Mouse (Mus musculus) liver, postnatal 0 days (tissue): Measurements from ENCODE around the gene Fxyd6. TPM values are rescaled to one million over a fixed set of nuclear protein-coding genes. Genes with fewer than 3 reads are reported as not detected.

Experiments used
- ATAC-seq: fragments of 200-750 bp; cut with Nextera tagmentation; 2 replicates; pipeline ENCODE4 v1.8.0; 2017; ENCODE audit warnings: mild to moderate bottlenecking, moderate library complexity
- DNase-seq: peaks from one replicate; pipeline ENCODE4 v3.0.0-alpha.2; 2016
- H3K27ac ChIP-seq: fragments of 300-500 bp; sonication (generic); 2 replicates; pipeline ENCODE4 v1.5.1; 2014; ENCODE audit warnings: antibody characterized with exemption, moderate library complexity, mild to moderate bottlenecking, low read depth
- H3K27me3 ChIP-seq: fragments of 300-500 bp; sonication (generic); 2 replicates; pipeline ENCODE4 v1.6.1; 2014; ENCODE audit warnings: low read length, control low read depth, mixed read lengths; ENCODE audit not compliant: insufficient read depth
- H3K36me3 ChIP-seq: fragments of 300-500 bp; sonication (generic); replicated peaks from 2 replicates; pipeline ENCODE4 v1.6.1; 2014; ENCODE audit warnings: mild to moderate bottlenecking, control low read depth, low read length, moderate library complexity, mixed read lengths; ENCODE audit not compliant: insufficient read depth
- H3K4me1 ChIP-seq: fragments of 300-500 bp; sonication (generic); 2 replicates; pipeline ENCODE4 v1.6.1; 2014; ENCODE audit warnings: antibody characterized with exemption, mild to moderate bottlenecking, control low read depth; ENCODE audit not compliant: insufficient read depth
- H3K4me2 ChIP-seq: fragments of 300-500 bp; sonication (generic); 2 replicates; pipeline ENCODE4 v1.6.1; 2014; ENCODE audit warnings: low read depth, mild to moderate bottlenecking, low read length, moderate library complexity, mixed read lengths
- H3K4me3 ChIP-seq: fragments of 300-500 bp; sonication (generic); 2 replicates; pipeline ENCODE4 v1.5.1; 2014; ENCODE audit warnings: low read depth, low read length
- H3K9ac ChIP-seq: fragments of 300-500 bp; sonication (generic); replicated peaks from 2 replicates; pipeline ENCODE4 v1.6.1; 2014; ENCODE audit warnings: mild to moderate bottlenecking, moderate library complexity
- H3K9me3 ChIP-seq: fragments of 300-500 bp; sonication (generic); 2 replicates; pipeline ENCODE4 v1.6.1; 2016; ENCODE audit warnings: mild to moderate bottlenecking, control low read depth, low read length, mixed read lengths
- CTCF ChIP-seq: sonication (generic); IDR thresholded peaks from 2 replicates; pipeline ENCODE4 v1.5.1; 2016; ENCODE audit warnings: antibody characterized with exemption, low read depth
- EP300 ChIP-seq: IDR thresholded peaks from 2 replicates; pipeline ENCODE4 v1.6.1; 2016; ENCODE audit warnings: antibody characterized with exemption, low read depth, mild to moderate bottlenecking
- WGBS: fragments of 180-500 bp; shearing (Covaris S2); extraction: QIAGEN DNeasy Blood & Tissue Kit; methylation state at CpG from one replicate; pipeline ENCODE4 v1.1.7; 2014; ENCODE audit not compliant: insufficient replicate concordance; 5-methylcytosine and 5-hydroxymethylcytosine counted together
- polyA plus RNA-seq: library from polyadenylated mRNA; unstranded; fragments of >200 nt; fragmentation: Nextera tagmentation; extraction: Ambion mirVana; gene quantifications from 2 replicates; pipeline ENCODE4 v1.2.1, GENCODE M21; 2015

Fxyd6 gene
- polyA plus RNA-seq: 1.5 and 1.9 TPM in 2 replicates

DNA sequence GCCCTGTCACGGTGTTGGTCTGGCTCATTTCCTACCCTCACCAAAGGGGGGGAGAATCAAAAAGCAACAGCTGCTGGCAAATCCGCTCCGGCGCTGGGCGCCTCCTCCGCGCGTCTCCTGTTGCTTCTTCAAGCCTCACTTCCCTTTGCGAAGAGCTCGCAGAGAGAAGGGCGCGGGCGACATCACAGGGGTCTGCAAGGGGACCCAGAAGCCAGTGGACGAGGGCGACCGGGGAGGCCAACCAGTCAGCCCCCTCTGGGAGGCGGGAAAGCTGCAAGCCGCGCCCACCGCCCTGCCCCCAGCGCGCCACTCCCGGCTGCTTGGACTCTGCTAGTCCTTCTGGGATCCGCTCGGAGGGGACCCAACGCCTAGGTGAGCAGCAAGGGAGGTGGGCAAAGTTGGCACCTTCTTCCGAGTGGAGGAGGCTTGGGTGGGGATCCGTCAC, at the start of gene Fxyd6:
Gene Fxyd6 (plus strand): TSS at position 69 of the 445 bp plus-strand sequence.
- WGBS: under 1% methylated on average over 28 of the region's 28 CpGs
- Histone ChIP-seq H3K4me3 (peak within 1 kb of the TSS; percentile 27), H3K27me3 (peaks cover 34% of the 10 kb centered on the region), H3K9me3 (no peaks in the 10 kb centered on the region), H3K4me1 (no peaks in the 10 kb centered on the region), H3K27ac (no peak within 1 kb of the TSS), H3K4me2 (peak within 1 kb of the TSS; percentile 44), H3K9ac (no peak within 1 kb of the TSS), H3K36me3 (no peaks in the 10 kb centered on the region)
- ATAC-seq (no peak), DNase-seq (peak; percentile 21)
- no peak for TF ChIP-seq EP300
- TF ChIP-seq CTCF: no peak

GRCm38 (mm10) chr9:45321465-45321864, 48.5 kb upstream of the Fxyd6 start:
- no peak for ATAC-seq
- no peak overlapping the region for H3K9ac ChIP-seq
- no peak overlapping the region for H3K4me3 ChIP-seq
- no peak for DNase-seq
- no peaks in the 10 kb centered on the region for H3K36me3 ChIP-seq
- no peak overlapping the region for H3K4me2 ChIP-seq
- no peak overlapping the region for H3K27ac ChIP-seq
- 77% methylated on average over 6 of the region's 6 CpGs for WGBS
- no peaks in the 10 kb centered on the region for H3K4me1 ChIP-seq
- TF ChIP-seq EP300 (no peak), CTCF (no peak)
- H3K9me3 ChIP-seq: no peaks in the 10 kb centered on the region
- H3K27me3 ChIP-seq: 0 out of 2 replicates have a peak, but pooled peaks cover 9% of the 10 kb centered on the region

DNA sequence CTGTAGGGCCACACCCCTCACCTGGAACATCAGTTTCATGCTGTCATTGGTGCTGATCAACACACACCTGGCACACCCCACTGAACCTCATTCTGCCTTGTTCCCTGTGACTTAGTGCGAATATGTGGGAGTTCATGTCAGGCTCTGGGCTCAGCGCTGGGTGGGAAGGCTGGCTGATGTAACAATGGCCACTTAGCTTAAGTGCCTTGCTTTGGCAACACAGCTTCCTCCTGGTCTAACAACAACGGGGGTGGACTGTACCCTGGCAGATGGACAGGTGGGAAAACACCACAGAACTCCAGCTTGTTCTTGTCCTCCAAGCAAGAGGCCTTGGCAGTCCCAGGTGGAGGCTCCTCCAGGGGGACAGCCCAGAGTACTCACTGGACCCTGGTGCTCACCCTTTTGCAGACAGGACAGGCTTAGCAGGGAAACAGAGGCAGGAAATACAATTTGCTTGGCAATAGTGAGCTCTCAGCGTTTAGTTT, 48.0 kb upstream of the Fxyd6 start:
- no peaks in the 10 kb centered on the region for H3K36me3 ChIP-seq
- no peak overlapping the region for H3K27ac ChIP-seq
- DNase-seq (no peak), ATAC-seq (no peak)
- no peak overlapping the region for H3K4me3 ChIP-seq
- TF ChIP-seq EP300: no peak
- no peak for TF ChIP-seq CTCF
- 0 out of 2 replicates have a peak, but pooled peaks cover 9% of the 10 kb centered on the region for H3K27me3 ChIP-seq
- no peak overlapping the region for H3K9ac ChIP-seq
- H3K4me1 ChIP-seq: no peaks in the 10 kb centered on the region
- no peaks in the 10 kb centered on the region for H3K9me3 ChIP-seq
- no peak overlapping the region for H3K4me2 ChIP-seq
- 63% methylated on average over 4 of the region's 4 CpGs for WGBS

DNA sequence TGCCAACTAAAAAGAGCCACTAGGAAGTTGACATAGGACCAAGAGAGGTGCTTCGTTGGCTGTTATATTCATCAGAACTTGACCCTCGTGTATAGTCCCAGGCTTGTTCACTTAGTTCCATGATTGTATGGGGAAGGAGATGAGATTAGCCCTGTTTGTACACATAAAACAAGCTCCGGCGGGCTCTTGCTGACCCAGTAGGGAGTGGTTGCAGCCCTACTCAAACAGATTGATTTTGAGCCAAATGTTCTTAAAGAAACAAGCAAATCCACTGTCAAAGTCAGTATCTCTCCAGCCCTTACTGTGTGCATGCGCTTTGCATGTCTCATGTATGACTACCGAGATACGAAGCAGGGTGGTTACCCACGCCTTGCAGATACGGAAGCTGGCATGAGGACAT, 43.6 kb upstream of the Fxyd6 start:
- no peak overlapping the region for H3K9ac ChIP-seq
- no peaks in the 10 kb centered on the region for H3K9me3 ChIP-seq
- H3K4me1 ChIP-seq: no peaks in the 10 kb centered on the region
- ATAC-seq: no peak
- TF ChIP-seq CTCF (no peak), EP300 (no peak)
- H3K27me3 ChIP-seq: no peaks in the 10 kb centered on the region
- H3K4me2 ChIP-seq: no peak overlapping the region
- no peak overlapping the region for H3K27ac ChIP-seq
- WGBS: 76% methylated on average over 9 of the region's 9 CpGs
- H3K4me3 ChIP-seq: no peak overlapping the region
- no peaks in the 10 kb centered on the region for H3K36me3 ChIP-seq
- DNase-seq: no peak

- H3K36me3 ChIP-seq: no peaks in the 10 kb centered on the region
- TF ChIP-seq CTCF: no peak
- TF ChIP-seq EP300: no peak
- no peak overlapping the region for H3K9ac ChIP-seq
- H3K27ac ChIP-seq: no peak overlapping the region
- DNase-seq (no peak), ATAC-seq (no peak)
- H3K27me3 ChIP-seq: no peaks in the 10 kb centered on the region
- 71% methylated on average over 4 of the region's 4 CpGs for WGBS
- H3K4me3 ChIP-seq: no peak overlapping the region
- no peaks in the 10 kb centered on the region for H3K4me1 ChIP-seq
- H3K9me3 ChIP-seq: no peaks in the 10 kb centered on the region
- H3K4me2 ChIP-seq: no peak overlapping the region
These were observed 41.7 kb upstream of the Fxyd6 start for GRCm38 (mm10) chr9:45328263-45328662.

DNA sequence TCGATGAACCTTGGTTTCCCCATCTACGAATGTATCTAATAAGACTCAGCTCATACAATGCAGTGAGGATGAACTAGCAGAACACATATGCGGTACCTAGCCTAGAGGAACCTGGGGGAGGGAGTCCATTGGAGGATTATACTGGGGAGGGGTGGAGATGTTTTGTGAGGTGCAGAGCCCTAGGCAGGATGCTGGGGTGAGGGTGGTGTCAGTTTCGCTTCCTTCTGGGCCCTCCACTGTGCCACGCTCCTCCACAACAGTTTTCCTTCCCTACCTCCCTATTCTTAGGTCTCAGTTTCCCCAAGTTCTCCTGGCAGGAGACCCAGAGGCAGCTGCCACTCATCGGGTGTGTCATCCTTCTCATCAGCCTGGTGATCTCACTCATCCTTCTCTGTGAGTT, 40.4 kb upstream of the Fxyd6 start:
- TF ChIP-seq EP300: no peak
- TF ChIP-seq CTCF: no peak
- no peak overlapping the region for H3K4me2 ChIP-seq
- ATAC-seq (no peak), DNase-seq (no peak)
- H3K4me1 ChIP-seq: no peaks in the 10 kb centered on the region
- H3K9ac ChIP-seq: no peak overlapping the region
- no peaks in the 10 kb centered on the region for H3K9me3 ChIP-seq
- WGBS: 81% methylated on average over 6 of the region's 6 CpGs
- no peaks in the 10 kb centered on the region for H3K27me3 ChIP-seq
- H3K36me3 ChIP-seq: no peaks in the 10 kb centered on the region
- H3K27ac ChIP-seq: no peak overlapping the region
- no peak overlapping the region for H3K4me3 ChIP-seq
